Mouse (Mus musculus): ENCODE results near the gene Limch1. TPM values are rescaled to one million over a fixed set of nuclear protein-coding genes. Genes with fewer than 3 reads are reported as not detected.

The Limch1 gene
- polyA plus RNA-seq, 1 experiment from 2014 or later = 81.0 TPM

- Histone ChIP-seq H3K4me2 (ENCODE audit: low read length) (no peak overlapping the region), H3K4me1 (replicated peaks; ENCODE audit: control insufficient read depth, insufficient read depth, low read length) (no peaks in the 10 kb centered on the region), H3K27ac (ENCODE audit: low read length) (no peak overlapping the region), H3K9ac (replicated peaks; ENCODE audit: low read depth, low read length) (no peak overlapping the region), H3K27me3 (replicated peaks; ENCODE audit: control insufficient read depth, insufficient read depth, low read length) (no peaks in the 10 kb centered on the region), H3K36me3 (ENCODE audit: control insufficient read depth, insufficient read depth) (no peaks in the 10 kb centered on the region), H3K4me3 (replicated peaks; ENCODE audit: low read length) (no peak overlapping the region), H3K9me3 (ENCODE audit: control insufficient read depth, low read length) (no peaks in the 10 kb centered on the region)
- no peak for ATAC-seq
- 93% methylated on average over 8 of the region's 8 CpGs for WGBS
These were observed 41.0 kb downstream of the Limch1 start for GRCm38 (mm10) chr5:66786621-66787061.

DNA sequence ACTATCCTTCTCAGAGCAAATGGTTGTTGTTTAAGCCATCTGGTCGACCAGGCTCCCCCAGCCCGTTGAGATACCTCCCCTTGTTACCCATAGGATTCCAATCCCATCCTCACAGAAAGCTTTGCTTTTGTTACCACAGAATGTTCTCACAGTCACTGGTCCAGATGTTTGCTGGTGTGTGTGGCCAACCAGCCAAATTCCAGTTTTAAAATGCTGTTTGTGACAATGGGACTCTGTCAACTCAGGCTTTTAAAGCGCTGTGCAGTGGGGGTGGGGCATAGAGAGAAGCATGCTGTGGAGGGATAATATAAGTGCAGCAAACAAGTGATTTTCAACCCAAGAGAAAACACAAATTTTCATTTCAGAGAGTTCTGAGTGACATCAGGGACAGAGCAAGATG lies 43.4 kb downstream of the Limch1 start:
- no peaks in the 10 kb centered on the region for H3K36me3 ChIP-seq (ENCODE audit: control insufficient read depth, insufficient read depth)
- H3K27ac ChIP-seq (ENCODE audit: low read length) = no peak overlapping the region
- ATAC-seq = no peak
- H3K4me1 ChIP-seq (replicated peaks; ENCODE audit: control insufficient read depth, insufficient read depth, low read length) = no peaks in the 10 kb centered on the region
- H3K27me3 ChIP-seq (replicated peaks; ENCODE audit: control insufficient read depth, insufficient read depth, low read length) = no peaks in the 10 kb centered on the region
- H3K4me2 ChIP-seq (ENCODE audit: low read length) = no peak overlapping the region
- WGBS = 86% methylated on average over 3 of the region's 3 CpGs
- no peak overlapping the region for H3K4me3 ChIP-seq (replicated peaks; ENCODE audit: low read length)
- H3K9me3 ChIP-seq (ENCODE audit: control insufficient read depth, low read length) = no peaks in the 10 kb centered on the region
- no peak overlapping the region for H3K9ac ChIP-seq (replicated peaks; ENCODE audit: low read depth, low read length)

GRCm38 (mm10) chr5:66791161-66791560 lies 45.5 kb downstream of the Limch1 start:
- H3K9me3 ChIP-seq (ENCODE audit: control insufficient read depth, low read length) = peaks cover 2% of the 10 kb centered on the region; the same call in 1 of the 2 replicates
- no peak overlapping the region for H3K4me3 ChIP-seq (replicated peaks; ENCODE audit: low read length)
- no peak overlapping the region for H3K27ac ChIP-seq (ENCODE audit: low read length)
- 81% methylated on average over 6 of the region's 6 CpGs for WGBS
- H3K4me2 ChIP-seq (ENCODE audit: low read length) = no peak overlapping the region
- no peaks in the 10 kb centered on the region for H3K4me1 ChIP-seq (replicated peaks; ENCODE audit: control insufficient read depth, insufficient read depth, low read length)
- H3K9ac ChIP-seq (replicated peaks; ENCODE audit: low read depth, low read length) = no peak overlapping the region
- no peaks in the 10 kb centered on the region for H3K36me3 ChIP-seq (ENCODE audit: control insufficient read depth, insufficient read depth)
- no peaks in the 10 kb centered on the region for H3K27me3 ChIP-seq (replicated peaks; ENCODE audit: control insufficient read depth, insufficient read depth, low read length)
- ATAC-seq = no peak

GRCm38 (mm10) chr5:66793251-66793650 lies 47.6 kb downstream of the Limch1 start:
- no peak overlapping the region for H3K4me2 ChIP-seq (ENCODE audit: low read length)
- no peak overlapping the region for H3K9ac ChIP-seq (replicated peaks; ENCODE audit: low read depth, low read length)
- no peak overlapping the region for H3K4me3 ChIP-seq (replicated peaks; ENCODE audit: low read length)
- no peak for ATAC-seq
- H3K27me3 ChIP-seq (replicated peaks; ENCODE audit: control insufficient read depth, insufficient read depth, low read length) = no peaks in the 10 kb centered on the region
- peaks cover 2% of the 10 kb centered on the region; the same call in 1 of the 2 replicates for H3K9me3 ChIP-seq (ENCODE audit: control insufficient read depth, low read length)
- H3K27ac ChIP-seq (ENCODE audit: low read length) = no peak overlapping the region
- 92% methylated on average over 3 of the region's 3 CpGs for WGBS
- H3K36me3 ChIP-seq (ENCODE audit: control insufficient read depth, insufficient read depth) = no peaks in the 10 kb centered on the region
- peaks cover 6% of the 10 kb centered on the region for H3K4me1 ChIP-seq (replicated peaks; ENCODE audit: control insufficient read depth, insufficient read depth, low read length)

- H3K4me3 ChIP-seq (replicated peaks; ENCODE audit: low read length) = no peak overlapping the region
- WGBS = 79% methylated on average over 6 of the region's 6 CpGs
- H3K36me3 ChIP-seq (ENCODE audit: control insufficient read depth, insufficient read depth) = no peaks in the 10 kb centered on the region
- ATAC-seq = no peak
- H3K4me1 ChIP-seq (replicated peaks; ENCODE audit: control insufficient read depth, insufficient read depth, low read length) = peaks cover 17% of the 10 kb centered on the region
- no peak overlapping the region for H3K4me2 ChIP-seq (ENCODE audit: low read length)
- no peak overlapping the region for H3K27ac ChIP-seq (ENCODE audit: low read length)
- peaks cover 2% of the 10 kb centered on the region; the same call in 1 of the 2 replicates for H3K9me3 ChIP-seq (ENCODE audit: control insufficient read depth, low read length)
- H3K27me3 ChIP-seq (replicated peaks; ENCODE audit: control insufficient read depth, insufficient read depth, low read length) = no peaks in the 10 kb centered on the region
- H3K9ac ChIP-seq (replicated peaks; ENCODE audit: low read depth, low read length) = no peak overlapping the region
These were observed 51.7 kb downstream of the Limch1 start for GRCm38 (mm10) chr5:66797326-66797725.

DNA sequence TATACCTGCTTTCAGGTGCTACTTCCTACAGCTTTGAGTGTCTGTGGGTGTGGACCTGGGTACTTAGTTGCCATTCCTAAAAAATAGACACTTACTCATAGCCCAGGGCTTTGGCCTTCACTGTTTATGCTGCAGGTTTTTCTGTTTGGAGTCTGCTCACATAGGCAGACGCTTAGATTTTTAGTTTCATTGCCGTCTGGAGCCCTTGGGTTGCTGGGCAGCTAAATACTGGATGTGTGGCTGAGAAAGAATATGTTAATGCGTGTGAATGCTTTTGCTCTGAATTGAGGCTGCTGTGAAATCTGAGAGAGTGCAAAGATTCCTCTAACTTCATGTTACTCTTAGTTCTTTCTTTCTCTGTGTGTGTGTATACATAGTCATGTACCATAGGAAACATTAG lies 52.5 kb downstream of the Limch1 start:
- ATAC-seq = peak; percentile 56
- Histone ChIP-seq H3K36me3 (ENCODE audit: control insufficient read depth, insufficient read depth) (no peaks in the 10 kb centered on the region), H3K27me3 (replicated peaks; ENCODE audit: control insufficient read depth, insufficient read depth, low read length) (no peaks in the 10 kb centered on the region), H3K9me3 (ENCODE audit: control insufficient read depth, low read length) (peaks cover 2% of the 10 kb centered on the region; the same call in 1 of the 2 replicates), H3K4me3 (replicated peaks; ENCODE audit: low read length) (no peak overlapping the region), H3K4me2 (ENCODE audit: low read length) (no peak overlapping the region), H3K27ac (ENCODE audit: low read length) (peak overlapping the region; percentile 61), H3K9ac (replicated peaks; ENCODE audit: low read depth, low read length) (no peak overlapping the region; the same call in 1 of the 2 replicates), H3K4me1 (replicated peaks; ENCODE audit: control insufficient read depth, insufficient read depth, low read length) (peaks cover 17% of the 10 kb centered on the region)
- 19% methylated on average over 3 of the region's 3 CpGs for WGBS

DNA sequence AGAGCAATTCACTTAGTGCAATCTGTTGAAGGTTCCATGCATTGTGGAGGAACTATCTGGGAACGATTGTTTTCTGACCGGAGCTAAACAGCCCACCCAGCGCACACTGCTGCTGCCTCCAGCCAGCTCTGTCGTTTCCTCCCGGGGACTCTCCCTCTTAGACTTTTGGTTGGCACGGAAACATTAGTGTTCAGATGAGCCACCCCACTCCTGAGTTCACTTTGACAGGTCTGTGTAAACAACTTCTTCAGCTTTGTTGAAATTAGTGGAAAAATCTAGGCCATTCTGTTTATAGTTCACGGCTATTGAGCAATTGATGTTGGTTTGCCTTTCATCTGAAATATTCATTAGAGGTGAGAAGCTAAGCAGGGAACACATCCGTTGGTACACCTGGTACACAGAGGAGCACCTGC lies 53.0 kb downstream of the Limch1 start:
- no peak overlapping the region for H3K9ac ChIP-seq (replicated peaks; ENCODE audit: low read depth, low read length)
- 12% methylated on average over 8 of the region's 8 CpGs for WGBS
- peaks cover 17% of the 10 kb centered on the region for H3K4me1 ChIP-seq (replicated peaks; ENCODE audit: control insufficient read depth, insufficient read depth, low read length)

GRCm38 (mm10) chr5:66800243-66800642 lies 54.6 kb downstream of the Limch1 start:
- no peak overlapping the region for H3K9ac ChIP-seq (replicated peaks; ENCODE audit: low read depth, low read length)
- H3K27ac ChIP-seq (ENCODE audit: low read length) = no peak overlapping the region
- no peak overlapping the region for H3K4me2 ChIP-seq (ENCODE audit: low read length)
- no peak for ATAC-seq
- 28% methylated on average over 9 of the region's 9 CpGs for WGBS
- H3K4me3 ChIP-seq (replicated peaks; ENCODE audit: low read length) = no peak overlapping the region
- no peaks in the 10 kb centered on the region for H3K36me3 ChIP-seq (ENCODE audit: control insufficient read depth, insufficient read depth)
- H3K27me3 ChIP-seq (replicated peaks; ENCODE audit: control insufficient read depth, insufficient read depth, low read length) = no peaks in the 10 kb centered on the region
- peaks cover 19% of the 10 kb centered on the region for H3K4me1 ChIP-seq (replicated peaks; ENCODE audit: control insufficient read depth, insufficient read depth, low read length)
- H3K9me3 ChIP-seq (ENCODE audit: control insufficient read depth, low read length) = no peaks in the 10 kb centered on the region

More for the DNA sequence above, 53.0 kb downstream of the Limch1 start:
- peak; percentile 42 for ATAC-seq
- H3K27ac ChIP-seq (ENCODE audit: low read length) = no peak overlapping the region
- H3K4me2 ChIP-seq (ENCODE audit: low read length) = 0 out of 2 replicates have a peak overlapping the region, but pooled peaks have one; percentile 7
- no peak overlapping the region for H3K4me3 ChIP-seq (replicated peaks; ENCODE audit: low read length)
- H3K36me3 ChIP-seq (ENCODE audit: control insufficient read depth, insufficient read depth) = no peaks in the 10 kb centered on the region
- H3K27me3 ChIP-seq (replicated peaks; ENCODE audit: control insufficient read depth, insufficient read depth, low read length) = no peaks in the 10 kb centered on the region
- peaks cover 2% of the 10 kb centered on the region; the same call in 1 of the 2 replicates for H3K9me3 ChIP-seq (ENCODE audit: control insufficient read depth, low read length)

- no peak overlapping the region for H3K9ac ChIP-seq (replicated peaks; ENCODE audit: low read depth, low read length)
- H3K9me3 ChIP-seq (ENCODE audit: control insufficient read depth, low read length) = no peaks in the 10 kb centered on the region
- no peak overlapping the region for H3K4me3 ChIP-seq (replicated peaks; ENCODE audit: low read length)
- H3K27ac ChIP-seq (ENCODE audit: low read length) = no peak overlapping the region
- no peaks in the 10 kb centered on the region for H3K27me3 ChIP-seq (replicated peaks; ENCODE audit: control insufficient read depth, insufficient read depth, low read length)
- peaks cover 19% of the 10 kb centered on the region for H3K4me1 ChIP-seq (replicated peaks; ENCODE audit: control insufficient read depth, insufficient read depth, low read length)
- WGBS = 77% methylated on average over 6 of the region's 6 CpGs
- H3K36me3 ChIP-seq (ENCODE audit: control insufficient read depth, insufficient read depth) = no peaks in the 10 kb centered on the region
- ATAC-seq = no peak
- no peak overlapping the region for H3K4me2 ChIP-seq (ENCODE audit: low read length)
These were observed 55.4 kb downstream of the Limch1 start for GRCm38 (mm10) chr5:66800977-66801376.

- no peak for ATAC-seq
- WGBS = 77% methylated on average over 10 of the region's 10 CpGs
- H3K9me3 ChIP-seq (ENCODE audit: control insufficient read depth, low read length) = no peaks in the 10 kb centered on the region
- no peaks in the 10 kb centered on the region for H3K27me3 ChIP-seq (replicated peaks; ENCODE audit: control insufficient read depth, insufficient read depth, low read length)
- H3K27ac ChIP-seq (ENCODE audit: low read length) = no peak overlapping the region
- no peak overlapping the region for H3K4me2 ChIP-seq (ENCODE audit: low read length)
- H3K9ac ChIP-seq (replicated peaks; ENCODE audit: low read depth, low read length) = no peak overlapping the region
- H3K4me1 ChIP-seq (replicated peaks; ENCODE audit: control insufficient read depth, insufficient read depth, low read length) = peaks cover 28% of the 10 kb centered on the region
- H3K36me3 ChIP-seq (ENCODE audit: control insufficient read depth, insufficient read depth) = no peaks in the 10 kb centered on the region
- no peak overlapping the region for H3K4me3 ChIP-seq (replicated peaks; ENCODE audit: low read length)
These were observed 56.6 kb downstream of the Limch1 start for GRCm38 (mm10) chr5:66802196-66802595.

All from forebrain, embryonic 16.5 days (tissue).